Mouse (Mus musculus) intestine, embryonic 16.5 days (tissue): ENCODE data around the gene Mki67. TPM values are rescaled to one million over a fixed set of nuclear protein-coding genes. Genes with fewer than 3 reads are reported as not detected.

Experiments
- ATAC-seq: fragments of 200-750 bp; cut with Nextera tagmentation; 2 replicates; pipeline ENCODE4 v1.8.0; 2017; ENCODE audit warnings: moderate TSS enrichment, moderate library complexity
- H3K27ac ChIP-seq: fragments of 300-500 bp; sonication (generic); 2 replicates; pipeline ENCODE4 v1.5.1; 2014; ENCODE audit warnings: mild to moderate bottlenecking, low read length
- H3K27me3 ChIP-seq: fragments of 300-500 bp; sonication (generic); replicated peaks from 2 replicates; pipeline ENCODE4 v1.6.1; 2014; ENCODE audit warnings: low read length, control low read depth, mixed read lengths; ENCODE audit not compliant: control insufficient read depth, insufficient read depth
- H3K36me3 ChIP-seq: fragments of 300-500 bp; sonication (generic); 2 replicates; pipeline ENCODE4 v1.6.1; 2014; ENCODE audit warnings: low read length, control low read depth; ENCODE audit not compliant: control insufficient read depth, insufficient read depth
- H3K4me1 ChIP-seq: fragments of 300-500 bp; sonication (generic); 2 replicates; pipeline ENCODE4 v1.6.1; 2014; ENCODE audit warnings: low read length, control low read depth, mixed read lengths; ENCODE audit not compliant: control insufficient read depth, insufficient read depth
- H3K4me2 ChIP-seq: fragments of 300-500 bp; sonication (generic); 2 replicates; pipeline ENCODE4 v1.6.1; 2014; ENCODE audit warnings: low read depth, low read length, control low read depth
- H3K4me3 ChIP-seq: fragments of 300-500 bp; sonication (generic); 2 replicates; pipeline ENCODE4 v1.5.1; 2014; ENCODE audit warnings: mild to moderate bottlenecking, low read length
- H3K9ac ChIP-seq: fragments of 300-500 bp; sonication (generic); 2 replicates; pipeline ENCODE4 v1.6.1; 2014; ENCODE audit warnings: low read depth, low read length
- H3K9me3 ChIP-seq: fragments of 300-500 bp; sonication (generic); 2 replicates; pipeline ENCODE4 v1.6.1; 2016; ENCODE audit warnings: low read length, control low read depth; ENCODE audit not compliant: control insufficient read depth
- WGBS: fragments of 180-500 bp; shearing (Covaris S2); extraction: QIAGEN DNeasy Blood & Tissue Kit; methylation state at CpG from one replicate; pipeline ENCODE4 v1.1.7; 2014; 5-methylcytosine and 5-hydroxymethylcytosine counted together
- polyA plus RNA-seq: library from polyadenylated mRNA; unstranded; fragments of >200 nt; fragmentation: Nextera tagmentation; extraction: Ambion mirVana; gene quantifications from 2 replicates; pipeline ENCODE4 v1.2.1, GENCODE M21; 2015

Mki67 gene
- polyA plus RNA-seq, 1 experiment from 2014 or later: 23.2 TPM

- Histone ChIP-seq H3K9ac (no peak overlapping the region), H3K4me2 (no peak overlapping the region), H3K27ac (no peak overlapping the region), H3K4me1 (no peaks in the 10 kb centered on the region), H3K9me3 (no peaks in the 10 kb centered on the region), H3K27me3 (no peaks in the 10 kb centered on the region), H3K36me3 (no peaks in the 10 kb centered on the region), H3K4me3 (no peak overlapping the region)
- no peak for ATAC-seq
Measured at GRCm38 (mm10) chr7:135660314-135660713, 55.8 kb downstream of the Mki67 start.

DNA sequence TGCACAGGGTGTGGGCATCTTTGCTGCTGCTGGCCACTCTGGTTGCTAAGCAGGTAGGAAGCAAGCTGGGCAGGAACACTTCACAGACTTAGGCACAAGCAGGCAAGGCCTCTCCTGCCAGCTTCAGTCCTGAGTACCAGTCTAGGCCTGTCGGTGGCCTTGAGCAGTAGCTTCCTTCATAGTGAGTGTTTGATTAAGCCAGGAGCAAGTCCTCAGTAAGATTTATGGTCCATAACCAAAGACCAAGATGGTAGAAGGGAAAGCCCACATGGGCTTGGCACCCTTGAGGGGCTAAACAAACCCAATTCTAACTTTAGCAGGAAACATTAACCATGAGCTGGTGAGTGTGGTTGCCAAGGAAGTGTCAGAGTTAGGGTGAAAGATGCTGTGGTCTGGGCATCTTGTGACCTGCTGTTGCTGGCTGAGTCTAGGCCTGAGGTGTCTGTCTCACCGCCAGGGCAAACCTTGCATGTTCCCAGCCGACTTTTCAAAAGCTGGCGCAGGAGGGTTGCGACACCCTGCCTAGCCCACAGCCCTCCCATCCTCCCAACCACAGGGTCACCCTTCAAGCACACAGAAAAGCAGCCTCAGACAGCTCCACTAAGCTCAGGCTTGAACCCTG is 56.7 kb downstream of the Mki67 start:
- H3K9me3 ChIP-seq: no peaks in the 10 kb centered on the region
- 73% methylated on average over 5 of the region's 5 CpGs for WGBS

GRCm38 (mm10) chr7:135658150-135658549 is 58.0 kb downstream of the Mki67 start:
- Histone ChIP-seq H3K27me3 (no peaks in the 10 kb centered on the region), H3K27ac (no peak overlapping the region), H3K4me2 (no peak overlapping the region), H3K9ac (no peak overlapping the region), H3K36me3 (no peaks in the 10 kb centered on the region), H3K9me3 (no peaks in the 10 kb centered on the region), H3K4me1 (no peaks in the 10 kb centered on the region), H3K4me3 (no peak overlapping the region)
- WGBS: 85% methylated on average over 7 of the region's 7 CpGs
- ATAC-seq: no peak

More for the DNA sequence above, 56.7 kb downstream of the Mki67 start:
- ATAC-seq: no peak
- H3K27me3 ChIP-seq: no peaks in the 10 kb centered on the region
- H3K4me2 ChIP-seq: no peak overlapping the region
- no peaks in the 10 kb centered on the region for H3K36me3 ChIP-seq
- H3K9ac ChIP-seq: no peak overlapping the region
- H3K27ac ChIP-seq: no peak overlapping the region
- no peak overlapping the region for H3K4me3 ChIP-seq
- no peaks in the 10 kb centered on the region for H3K4me1 ChIP-seq

DNA sequence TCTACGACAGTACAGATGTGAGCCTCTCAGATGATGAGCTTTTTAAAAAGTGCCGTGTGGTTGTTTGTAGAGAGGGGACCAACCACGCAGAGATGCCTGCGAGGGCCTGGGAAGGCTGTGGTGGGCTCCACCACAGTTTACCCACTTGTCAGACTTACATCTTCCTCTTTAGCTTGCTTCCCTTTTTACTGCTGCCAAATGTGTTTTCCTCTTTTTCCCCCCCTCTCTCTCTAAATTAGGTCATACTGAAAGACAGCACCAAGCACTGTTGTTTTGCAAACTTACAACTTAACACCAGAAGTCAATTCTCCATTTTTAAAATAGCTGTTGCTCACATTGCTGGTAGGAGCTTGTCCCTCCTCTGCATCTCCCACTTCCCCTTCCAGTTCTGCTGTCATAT is 61.0 kb downstream of the Mki67 start:
- no peaks in the 10 kb centered on the region for H3K27me3 ChIP-seq
- no peak for ATAC-seq
- no peak overlapping the region for H3K4me3 ChIP-seq
- no peak overlapping the region for H3K9ac ChIP-seq
- WGBS: 81% methylated on average over 4 of the region's 4 CpGs
- H3K36me3 ChIP-seq: no peaks in the 10 kb centered on the region
- H3K27ac ChIP-seq: no peak overlapping the region
- H3K4me1 ChIP-seq: peaks cover 6% of the 10 kb centered on the region; the same call in 1 of the 2 replicates
- H3K9me3 ChIP-seq: no peaks in the 10 kb centered on the region
- no peak overlapping the region for H3K4me2 ChIP-seq

DNA sequence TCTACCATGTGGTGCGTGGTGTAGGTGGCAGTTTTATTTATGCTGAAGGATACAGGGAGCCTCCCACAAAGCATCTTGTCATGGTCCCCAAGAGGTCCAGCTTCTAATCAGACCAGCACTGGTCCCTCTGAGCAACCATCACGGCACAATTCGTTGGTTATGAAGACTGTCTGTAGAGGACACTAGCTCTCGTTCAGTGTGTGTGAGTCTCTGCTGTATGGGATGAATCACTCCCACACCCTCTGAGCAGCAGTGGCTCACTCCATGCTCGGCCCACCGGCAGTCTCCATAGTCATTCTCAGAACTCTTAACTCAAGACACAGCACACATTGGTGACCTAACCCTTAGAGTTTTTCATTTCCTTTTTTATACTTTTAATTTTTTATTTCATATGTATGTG is 61.9 kb downstream of the Mki67 start:
- 85% methylated on average over 6 of the region's 6 CpGs for WGBS
- Histone ChIP-seq H3K27me3 (no peaks in the 10 kb centered on the region), H3K27ac (no peak overlapping the region), H3K9ac (no peak overlapping the region), H3K4me2 (no peak overlapping the region), H3K36me3 (no peaks in the 10 kb centered on the region), H3K4me1 (peaks cover 7% of the 10 kb centered on the region; the same call in 1 of the 2 replicates), H3K9me3 (no peaks in the 10 kb centered on the region), H3K4me3 (no peak overlapping the region)
- no peak for ATAC-seq

- Histone ChIP-seq H3K36me3 (no peaks in the 10 kb centered on the region), H3K27me3 (no peaks in the 10 kb centered on the region), H3K4me2 (no peak overlapping the region), H3K4me1 (peaks cover 7% of the 10 kb centered on the region; the same call in 1 of the 2 replicates), H3K27ac (no peak overlapping the region), H3K9me3 (no peaks in the 10 kb centered on the region), H3K4me3 (no peak overlapping the region), H3K9ac (no peak overlapping the region)
- no peak for ATAC-seq
- 91% methylated on average over 7 of the region's 7 CpGs for WGBS
Measured at GRCm38 (mm10) chr7:135653601-135654000, 62.6 kb downstream of the Mki67 start.

GRCm38 (mm10) chr7:135652781-135653180 is 63.4 kb downstream of the Mki67 start:
- Histone ChIP-seq H3K9me3 (peaks cover 6% of the 10 kb centered on the region; the same call in 1 of the 2 replicates), H3K9ac (no peak overlapping the region; the same call in 1 of the 2 replicates), H3K4me2 (no peak overlapping the region), H3K27ac (no peak overlapping the region), H3K4me1 (peaks cover 7% of the 10 kb centered on the region; the same call in 1 of the 2 replicates), H3K36me3 (no peaks in the 10 kb centered on the region), H3K27me3 (no peaks in the 10 kb centered on the region), H3K4me3 (no peak overlapping the region)
- no peak for ATAC-seq
- WGBS: 66% methylated on average over 11 of the region's 11 CpGs

- WGBS: 42% methylated on average over 18 of the region's 18 CpGs
- ATAC-seq: peak; percentile 79
- H3K27ac ChIP-seq: peak overlapping the region; percentile 51
Measured at GRCm38 (mm10) chr7:135651831-135652511, 64.2 kb downstream of the Mki67 start.

GRCm38 (mm10) chr7:135650061-135650460 is 66.1 kb downstream of the Mki67 start:
- H3K4me1 ChIP-seq: peaks cover 7% of the 10 kb centered on the region; the same call in 1 of the 2 replicates
- H3K9ac ChIP-seq: no peak overlapping the region
- H3K9me3 ChIP-seq: peaks cover 6% of the 10 kb centered on the region; the same call in 1 of the 2 replicates
- H3K4me3 ChIP-seq: no peak overlapping the region
- ATAC-seq: no peak
- no peaks in the 10 kb centered on the region for H3K36me3 ChIP-seq
- no peak overlapping the region for H3K27ac ChIP-seq
- 73% methylated on average over 5 of the region's 5 CpGs for WGBS
- H3K4me2 ChIP-seq: no peak overlapping the region
- no peaks in the 10 kb centered on the region for H3K27me3 ChIP-seq

More at GRCm38 (mm10) chr7:135651831-135652511, 64.2 kb downstream of the Mki67 start:
- H3K9me3 ChIP-seq: peaks cover 6% of the 10 kb centered on the region; the same call in 1 of the 2 replicates
- peak overlapping the region; percentile 43 for H3K4me2 ChIP-seq
- peak overlapping the region; percentile 30 for H3K4me3 ChIP-seq
- H3K9ac ChIP-seq: peak overlapping the region; percentile 55
- peaks cover 7% of the 10 kb centered on the region; the same call in 1 of the 2 replicates for H3K4me1 ChIP-seq
- H3K27me3 ChIP-seq: no peaks in the 10 kb centered on the region
- no peaks in the 10 kb centered on the region for H3K36me3 ChIP-seq
